Mouse (Mus musculus): ENCODE data around the gene Kbtbd2. TPM values are rescaled to one million over a fixed set of nuclear protein-coding genes. Genes with fewer than 3 reads are reported as not detected.

The Kbtbd2 gene
- polyA plus RNA-seq (2016; fragmentation: Nextera tagmentation; extraction: Ambion mirVana) = 41.5 and 46.5 TPM in 2 replicates

DNA sequence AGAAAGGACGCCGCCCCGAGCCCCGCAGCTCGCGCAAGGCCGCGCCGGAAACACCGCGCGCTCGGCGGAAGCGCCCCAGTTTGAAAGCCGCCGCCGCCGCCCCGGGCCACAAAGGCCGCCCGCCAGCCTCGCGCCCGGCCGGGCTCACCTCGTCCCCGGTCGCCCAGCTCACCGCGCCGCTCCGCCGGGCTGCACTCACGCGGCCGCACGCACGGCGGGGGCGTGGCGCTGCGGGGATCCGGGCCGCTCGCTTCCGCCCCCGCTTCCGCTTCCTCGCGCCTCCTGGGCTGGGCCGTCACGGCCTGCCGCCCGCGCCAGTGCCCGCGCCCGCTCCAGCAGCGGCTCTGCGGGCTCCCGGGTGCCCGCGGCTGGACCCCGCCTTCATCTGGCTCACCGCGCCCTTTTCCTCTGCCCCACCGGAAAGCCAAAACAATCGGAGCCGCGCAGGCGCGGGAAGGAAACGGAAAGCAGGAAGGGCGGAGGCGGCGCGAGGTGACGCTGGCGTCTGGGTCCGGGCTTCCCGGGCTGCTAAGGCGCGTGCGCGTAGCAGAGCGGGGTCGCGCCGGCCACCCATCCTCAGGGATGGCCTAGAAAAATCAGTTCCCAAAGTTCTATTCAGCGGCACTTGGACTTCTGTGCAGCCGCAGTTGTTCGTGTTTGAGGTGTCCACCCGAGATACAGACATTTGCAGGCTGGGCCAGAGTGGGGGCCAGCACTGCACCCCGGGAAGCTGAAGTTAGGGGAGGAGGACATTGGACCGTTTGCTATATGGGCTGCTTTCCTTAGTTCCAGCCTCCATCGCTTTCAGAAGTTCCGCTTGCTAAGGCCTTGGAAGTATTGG lies at the start of gene Kbtbd2:
Gene Kbtbd2, minus strand, starts transcription at position 503 of the 841 bp plus-strand sequence.
- ATAC-seq (ENCODE audit: low FRiP score, low read depth) = peak; percentile 95
- Histone ChIP-seq H3K9me3 (no peaks in the 10 kb centered on the region), H3K4me2 (replicated peaks) (peak within 1 kb of the TSS; percentile 68), H3K27me3 (replicated peaks) (no peaks in the 10 kb centered on the region), H3K27ac (peak within 1 kb of the TSS; percentile 98), H3K4me3 (peak within 1 kb of the TSS; percentile 83), H3K4me1 (peaks cover 16% of the 10 kb centered on the region), H3K9ac (peak within 1 kb of the TSS; percentile 96), H3K36me3 (no peaks in the 10 kb centered on the region)
- WGBS = under 1% methylated on average over 94 of the region's 98 CpGs

DNA sequence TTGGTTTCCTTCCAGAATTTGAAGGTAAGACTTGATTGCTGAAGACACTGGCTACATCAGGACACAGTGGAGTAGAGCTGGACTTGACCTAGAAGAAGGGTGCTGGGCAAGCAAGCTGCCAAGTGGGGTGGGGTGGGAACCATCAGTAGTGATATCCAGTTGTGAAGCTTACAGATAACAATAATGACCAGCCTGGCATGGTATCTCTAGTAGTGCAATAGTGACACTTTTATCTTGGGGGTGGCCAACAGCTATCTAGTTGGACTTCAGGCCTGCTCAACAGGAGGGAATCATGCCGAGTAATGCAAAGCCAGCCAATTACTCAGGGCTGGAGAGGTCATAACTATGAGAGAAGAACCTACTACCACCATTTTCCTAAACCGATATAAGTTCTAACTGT lies 46.8 kb upstream of the Kbtbd2 start:
- WGBS = 83% methylated on average over 2 of the region's 2 CpGs
- H3K27ac ChIP-seq = no peak overlapping the region
- no peak overlapping the region for H3K9ac ChIP-seq
- ATAC-seq (ENCODE audit: low FRiP score, low read depth) = no peak
- no peaks in the 10 kb centered on the region for H3K27me3 ChIP-seq (replicated peaks)
- H3K4me3 ChIP-seq = no peak overlapping the region
- no peaks in the 10 kb centered on the region for H3K9me3 ChIP-seq
- H3K4me1 ChIP-seq = no peaks in the 10 kb centered on the region
- H3K4me2 ChIP-seq (replicated peaks) = no peak overlapping the region
- H3K36me3 ChIP-seq = no peaks in the 10 kb centered on the region

DNA sequence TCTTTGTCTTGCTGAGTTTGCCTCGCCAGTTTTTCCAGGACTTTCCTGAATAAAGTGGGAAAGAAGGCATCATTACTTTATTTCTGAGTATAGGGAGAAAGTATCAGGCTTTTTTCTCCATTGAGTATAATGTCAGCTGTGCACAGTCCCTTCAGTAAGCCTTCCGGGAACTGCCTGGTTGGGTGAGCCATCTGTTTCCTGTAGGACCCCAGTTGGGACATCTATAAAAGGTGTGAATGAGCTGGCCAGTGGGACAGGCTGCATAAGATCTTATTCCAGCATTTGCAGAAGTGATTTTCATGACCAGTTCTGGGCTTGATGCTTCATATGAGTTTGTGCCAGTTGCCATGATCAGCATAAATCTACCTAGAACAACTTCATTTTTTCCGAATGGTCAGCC lies 45.6 kb upstream of the Kbtbd2 start:
- Histone ChIP-seq H3K4me1 (no peaks in the 10 kb centered on the region), H3K27me3 (replicated peaks) (no peaks in the 10 kb centered on the region), H3K36me3 (no peaks in the 10 kb centered on the region), H3K27ac (no peak overlapping the region), H3K4me2 (replicated peaks) (no peak overlapping the region), H3K4me3 (no peak overlapping the region), H3K9ac (no peak overlapping the region), H3K9me3 (no peaks in the 10 kb centered on the region)
- no peak for ATAC-seq (ENCODE audit: low FRiP score, low read depth)
- 87% methylated on average over 3 of the region's 3 CpGs for whole genome bisulfite sequencing

DNA sequence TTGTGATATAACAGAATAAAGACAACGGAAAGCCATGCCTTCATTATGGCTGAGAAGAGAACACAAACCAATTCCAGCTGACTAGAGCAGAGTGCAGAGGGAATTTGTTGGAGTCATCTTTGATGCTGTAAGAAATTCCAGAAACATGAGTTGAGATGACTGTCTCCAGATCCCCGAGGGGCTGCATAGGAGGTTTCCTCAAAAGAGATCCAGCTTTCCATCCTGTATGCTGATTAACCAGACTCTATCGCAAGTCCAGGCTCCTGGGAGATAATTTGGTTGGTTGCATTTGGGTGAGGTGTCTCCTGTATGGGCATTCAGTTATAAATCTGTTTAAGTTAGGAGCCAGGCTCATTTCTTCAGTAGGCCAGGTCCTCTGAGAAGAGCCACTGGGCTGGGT lies 40.0 kb upstream of the Kbtbd2 start:
- Histone ChIP-seq H3K27me3 (replicated peaks) (no peaks in the 10 kb centered on the region), H3K4me2 (replicated peaks) (no peak overlapping the region), H3K36me3 (no peaks in the 10 kb centered on the region), H3K4me1 (no peaks in the 10 kb centered on the region), H3K9ac (no peak overlapping the region), H3K4me3 (no peak overlapping the region), H3K27ac (no peak overlapping the region), H3K9me3 (no peaks in the 10 kb centered on the region)
- 92% methylated on average over 3 of the region's 3 CpGs for WGBS
- no peak for ATAC-seq (ENCODE audit: low FRiP score, low read depth)

- no peak for ATAC-seq (ENCODE audit: low FRiP score, low read depth)
- H3K27me3 ChIP-seq (replicated peaks) = no peaks in the 10 kb centered on the region
- no peaks in the 10 kb centered on the region for H3K36me3 ChIP-seq
- 95% methylated on average over 12 of the region's 12 CpGs for WGBS
- H3K9me3 ChIP-seq = no peaks in the 10 kb centered on the region
- no peak overlapping the region for H3K4me3 ChIP-seq
- no peak overlapping the region for H3K4me2 ChIP-seq (replicated peaks)
- no peak overlapping the region for H3K27ac ChIP-seq
- H3K9ac ChIP-seq = no peak overlapping the region
- H3K4me1 ChIP-seq = no peaks in the 10 kb centered on the region
These were observed 39.6 kb upstream of the Kbtbd2 start for GRCm38 (mm10) chr6:56837166-56837565.

DNA sequence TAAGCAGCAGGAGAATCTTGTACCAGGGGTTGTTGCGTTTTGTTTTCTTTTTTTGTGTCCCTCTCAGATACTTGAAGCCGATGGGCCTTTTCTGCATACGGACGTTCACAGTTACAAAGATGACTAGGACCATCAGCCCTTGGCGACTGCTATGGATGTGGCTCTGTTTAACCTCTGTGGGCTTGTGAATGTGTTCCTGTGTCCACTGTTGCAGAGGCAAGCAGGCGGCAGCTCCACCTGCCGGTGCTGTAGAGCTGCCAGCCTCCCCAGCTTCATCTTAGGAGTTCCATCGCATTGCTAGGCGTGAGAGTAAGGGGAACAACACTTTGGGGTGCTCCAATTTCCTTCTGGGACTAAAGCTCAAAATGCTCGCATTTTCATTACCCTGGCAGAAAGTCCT lies 37.9 kb upstream of the Kbtbd2 start:
- 89% methylated on average over 10 of the region's 10 CpGs for WGBS
- H3K4me2 ChIP-seq (replicated peaks) = no peak overlapping the region
- no peak overlapping the region for H3K9ac ChIP-seq
- no peak for ATAC-seq (ENCODE audit: low FRiP score, low read depth)
- H3K36me3 ChIP-seq = no peaks in the 10 kb centered on the region
- no peaks in the 10 kb centered on the region for H3K27me3 ChIP-seq (replicated peaks)
- H3K4me3 ChIP-seq = no peak overlapping the region
- H3K27ac ChIP-seq = no peak overlapping the region
- H3K4me1 ChIP-seq = no peaks in the 10 kb centered on the region
- no peaks in the 10 kb centered on the region for H3K9me3 ChIP-seq

DNA sequence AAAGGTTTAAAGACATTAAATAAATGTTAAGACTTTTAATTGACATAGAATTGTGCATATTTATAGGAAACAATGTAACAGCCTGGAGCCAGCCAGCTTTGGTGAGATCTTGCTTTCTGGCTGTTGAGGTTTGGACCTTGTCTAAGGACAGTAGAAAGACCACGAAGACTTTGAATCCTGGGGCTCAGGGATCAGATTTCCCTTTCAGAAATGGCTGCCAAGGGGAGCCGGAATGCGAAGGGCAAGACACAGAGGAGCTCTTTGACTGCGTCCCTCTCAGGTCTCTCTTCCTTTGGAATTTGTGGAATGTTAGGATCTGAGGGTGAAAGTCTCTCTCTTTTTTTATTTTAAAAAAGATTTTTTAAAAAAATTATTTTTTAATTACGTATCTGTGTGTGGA lies 37.2 kb upstream of the Kbtbd2 start:
- no peak overlapping the region for H3K27ac ChIP-seq
- no peak overlapping the region for H3K9ac ChIP-seq
- no peak for ATAC-seq (ENCODE audit: low FRiP score, low read depth)
- H3K9me3 ChIP-seq = no peaks in the 10 kb centered on the region
- no peak overlapping the region for H3K4me3 ChIP-seq
- WGBS = 67% methylated on average over 5 of the region's 5 CpGs
- no peaks in the 10 kb centered on the region for H3K27me3 ChIP-seq (replicated peaks)
- H3K4me1 ChIP-seq = no peaks in the 10 kb centered on the region
- no peaks in the 10 kb centered on the region for H3K36me3 ChIP-seq
- no peak overlapping the region for H3K4me2 ChIP-seq (replicated peaks)

GRCm38 (mm10) chr6:56832830-56833229 lies 35.2 kb upstream of the Kbtbd2 start:
- H3K4me2 ChIP-seq (replicated peaks) = peak overlapping the region; percentile 90

GRCm38 (mm10) chr6:56832407-56832796 lies 34.8 kb upstream of the Kbtbd2 start:
- peak; percentile 34; the same call in 1 of the 2 replicates for ATAC-seq (ENCODE audit: low FRiP score, low read depth)
- peak overlapping the region; percentile 90 for H3K4me2 ChIP-seq (replicated peaks)
- H3K27me3 ChIP-seq (replicated peaks) = no peaks in the 10 kb centered on the region
- H3K9ac ChIP-seq = peak overlapping the region; percentile 72
- no peaks in the 10 kb centered on the region for H3K36me3 ChIP-seq
- no peaks in the 10 kb centered on the region for H3K4me1 ChIP-seq
- H3K9me3 ChIP-seq = no peaks in the 10 kb centered on the region
- H3K4me3 ChIP-seq = peak overlapping the region; percentile 57
- H3K27ac ChIP-seq = no peak overlapping the region
- WGBS = 8% methylated on average over 14 of the region's 15 CpGs

More at GRCm38 (mm10) chr6:56832830-56833229, 35.2 kb upstream of the Kbtbd2 start:
- no peak overlapping the region for H3K9ac ChIP-seq
- H3K4me1 ChIP-seq = no peaks in the 10 kb centered on the region
- no peak overlapping the region for H3K4me3 ChIP-seq
- no peaks in the 10 kb centered on the region for H3K27me3 ChIP-seq (replicated peaks)
- no peak overlapping the region for H3K27ac ChIP-seq
- no peak for ATAC-seq (ENCODE audit: low FRiP score, low read depth)
- no peaks in the 10 kb centered on the region for H3K9me3 ChIP-seq
- no peaks in the 10 kb centered on the region for H3K36me3 ChIP-seq

DNA sequence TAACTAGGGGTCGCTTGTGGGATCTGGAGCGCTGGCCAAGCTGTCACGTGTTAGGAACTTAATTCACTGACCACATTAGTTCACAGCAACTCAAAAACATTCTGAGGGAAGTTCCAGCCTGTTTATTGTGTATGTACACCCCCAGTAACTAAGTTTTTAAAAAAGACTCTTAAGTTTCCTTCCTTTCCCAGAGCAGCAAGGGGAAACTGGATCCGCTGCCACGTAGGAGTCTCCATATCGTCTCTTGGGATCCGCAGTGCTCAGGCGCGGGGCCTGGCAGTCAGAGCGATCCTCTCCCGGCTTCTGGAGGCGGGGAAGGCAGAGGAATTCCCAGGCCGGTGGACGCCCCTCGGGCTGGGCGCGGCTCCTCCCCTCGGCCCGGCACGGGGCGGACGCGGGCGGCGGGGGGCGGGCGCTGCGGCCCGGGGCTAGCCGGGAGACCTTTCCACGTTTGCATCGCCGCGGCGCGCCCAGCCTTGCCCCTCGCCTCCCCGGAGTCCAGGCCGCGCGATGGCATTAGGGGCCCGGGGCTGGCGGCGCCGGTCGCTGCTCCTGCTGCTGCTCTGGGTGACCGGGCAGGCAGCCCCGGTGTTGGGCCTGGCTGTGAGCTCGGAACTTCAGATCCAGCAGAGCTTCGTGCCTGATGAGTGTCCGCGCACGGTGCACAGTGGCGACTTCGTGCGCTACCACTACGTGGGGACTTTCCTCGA lies 34.2 kb upstream of the Kbtbd2 start, which contains the start of gene Fkbp9:
Gene Fkbp9, plus strand, starts transcription at position 363 of the 710 bp plus-strand sequence.
- peak within 1 kb of the TSS; percentile 90 for H3K4me2 ChIP-seq (replicated peaks)
- no peak within 1 kb of the TSS for H3K27ac ChIP-seq
- under 1% methylated on average over 58 of the region's 58 CpGs for WGBS
- ATAC-seq (ENCODE audit: low FRiP score, low read depth) = peak; percentile 94
- no peaks in the 10 kb centered on the region for H3K36me3 ChIP-seq
- H3K27me3 ChIP-seq (replicated peaks) = no peaks in the 10 kb centered on the region
- peak within 1 kb of the TSS; percentile 57 for H3K4me3 ChIP-seq
- peak within 1 kb of the TSS; percentile 72 for H3K9ac ChIP-seq
- H3K4me1 ChIP-seq = no peaks in the 10 kb centered on the region
- H3K9me3 ChIP-seq = no peaks in the 10 kb centered on the region

GRCm38 (mm10) chr6:56825657-56826056 lies 28.0 kb upstream of the Kbtbd2 start:
- no peaks in the 10 kb centered on the region for H3K9me3 ChIP-seq
- H3K27me3 ChIP-seq (replicated peaks) = no peaks in the 10 kb centered on the region
- H3K27ac ChIP-seq = no peak overlapping the region
- H3K4me2 ChIP-seq (replicated peaks) = no peak overlapping the region
- H3K9ac ChIP-seq = no peak overlapping the region
- ATAC-seq (ENCODE audit: low FRiP score, low read depth) = no peak
- 54% methylated on average over 3 of the region's 3 CpGs for WGBS
- no peaks in the 10 kb centered on the region for H3K36me3 ChIP-seq
- no peak overlapping the region for H3K4me3 ChIP-seq
- H3K4me1 ChIP-seq = no peaks in the 10 kb centered on the region

- Histone ChIP-seq H3K4me1 (no peaks in the 10 kb centered on the region), H3K36me3 (no peaks in the 10 kb centered on the region), H3K4me2 (replicated peaks) (no peak overlapping the region), H3K4me3 (no peak overlapping the region), H3K9ac (no peak overlapping the region), H3K9me3 (no peaks in the 10 kb centered on the region), H3K27me3 (replicated peaks) (no peaks in the 10 kb centered on the region), H3K27ac (no peak overlapping the region)
- ATAC-seq (ENCODE audit: low FRiP score, low read depth) = no peak
- 89% methylated on average over 2 of the region's 2 CpGs for WGBS
These were observed 21.5 kb upstream of the Kbtbd2 start for GRCm38 (mm10) chr6:56819124-56819487.
